Mouse (Mus musculus) CH12.LX (cell line): ENCODE results near the gene Ltn1. TPM values are rescaled to one million over a fixed set of nuclear protein-coding genes. Genes with fewer than 3 reads are reported as not detected.

Experiments
- DNase-seq: peaks from one replicate; pipeline ENCODE4 v3.0.0-alpha.2; 2013; ENCODE audit errors: extremely low read depth
- H3K27ac ChIP-seq: 2 replicates; pipeline ENCODE4 v1.5.1; 2012; ENCODE audit warnings: low read depth, mild to moderate bottlenecking, control low read depth, moderate library complexity; ENCODE audit not compliant: insufficient read depth
- H3K27me3 ChIP-seq: replicated peaks from 2 replicates; pipeline ENCODE3; 2012; ENCODE audit warnings: inconsistent platforms
- H3K36me3 ChIP-seq, 2 experiments: replicated peaks in 1 of 2; 2 replicates each; pipeline versions ENCODE3 to v1.6.1; 2012; ENCODE audit warnings: inconsistent platforms in 1 of 2, low read length in 1 of 2, mild to moderate bottlenecking in 1 of 2, mixed read lengths in 1 of 2, moderate library complexity in 1 of 2; ENCODE audit not compliant: control insufficient read depth in 1 of 2, insufficient read depth in 1 of 2
- H3K4me1 ChIP-seq, 2 experiments: 2 replicates each; pipeline ENCODE4 v1.6.1; 2012; ENCODE audit warnings: inconsistent platforms in 1 of 2, moderate library complexity in 1 of 2; ENCODE audit not compliant: insufficient read depth in 2 of 2, control insufficient read depth in 1 of 2
- H3K4me2 ChIP-seq: 2 replicates; pipeline ENCODE4 v1.6.1; 2012; ENCODE audit warnings: low read depth, mild to moderate bottlenecking, control low read depth; ENCODE audit not compliant: poor library complexity, insufficient read depth, severe bottlenecking
- H3K4me3 ChIP-seq, 3 experiments: fragments of 150-350 bp in 1 of 3; sonication (generic) in 1 of 3; replicated peaks in 1 of 3; 2 replicates each; pipeline versions ENCODE3 to v1.5.1; 2011 to 2012; ENCODE audit warnings: low read depth in 2 of 3, low read length in 2 of 3, mild to moderate bottlenecking in 2 of 3, moderate library complexity in 2 of 3, control low read depth in 1 of 3, improper control_type of control experiment in 1 of 3, inconsistent platforms in 1 of 3, mixed read lengths in 1 of 3; ENCODE audit not compliant: poor library complexity in 1 of 3
- H3K79me2 ChIP-seq: replicated peaks from 2 replicates; pipeline ENCODE4 v1.6.1; 2012; ENCODE audit warnings: mild to moderate bottlenecking, moderate library complexity; ENCODE audit not compliant: control insufficient read depth, poor library complexity, insufficient read depth, severe bottlenecking; ENCODE audit errors: extremely low read depth
- H3K9ac ChIP-seq: 2 replicates; pipeline ENCODE4 v1.6.1; 2012; ENCODE audit warnings: low read depth, mild to moderate bottlenecking, control low read depth, moderate library complexity; ENCODE audit not compliant: insufficient read depth
- H3K9me3 ChIP-seq: replicated peaks from 2 replicates; pipeline ENCODE3; 2012; ENCODE audit warnings: low read length, inconsistent platforms, mixed read lengths
- BHLHE40 ChIP-seq: IDR thresholded peaks from 2 replicates; pipeline ENCODE4 v1.6.1; 2011; ENCODE audit warnings: mild to moderate bottlenecking, low read depth, low read length, improper control_type of control experiment
- CHD2 ChIP-seq: IDR thresholded peaks from 2 replicates; pipeline ENCODE4 v1.6.1; 2011; ENCODE audit warnings: low read length, improper control_type of control experiment
- CTCF ChIP-seq, 2 experiments: IDR thresholded peaks in 1 of 2; conservative IDR thresholded peaks in 1 of 2; 2 replicates each; pipeline ENCODE4 v1.5.1; 2011 to 2012; ENCODE audit warnings: low read depth in 2 of 2, low read length in 2 of 2, improper control_type of control experiment in 1 of 2, inconsistent platforms in 1 of 2, mild to moderate bottlenecking in 1 of 2, moderate library complexity in 1 of 2
- EP300 ChIP-seq: IDR thresholded peaks from 2 replicates; pipeline ENCODE4 v1.6.1; 2011; ENCODE audit warnings: low read length, improper control_type of control experiment
- GABPA ChIP-seq: IDR thresholded peaks from 2 replicates; pipeline ENCODE4 v1.6.1; 2012; ENCODE audit warnings: low read depth, low read length, improper control_type of control experiment, inconsistent platforms; ENCODE audit not compliant: insufficient replicate concordance
- MAX ChIP-seq: IDR thresholded peaks from 2 replicates; pipeline ENCODE4 v1.6.1; 2011; ENCODE audit warnings: low read length, improper control_type of control experiment
- MXI1 ChIP-seq: IDR thresholded peaks from 2 replicates; pipeline ENCODE4 v1.6.1; 2011; ENCODE audit warnings: mild to moderate bottlenecking, low read depth, low read length, improper control_type of control experiment
- POLR2AphosphoS2 ChIP-seq: IDR thresholded peaks from 2 replicates; pipeline ENCODE4 v1.6.1; 2011; ENCODE audit warnings: low read depth, low read length, improper control_type of control experiment
- SIN3A ChIP-seq: IDR thresholded peaks from 2 replicates; pipeline ENCODE4 v1.6.1; 2012; ENCODE audit warnings: low read length, improper control_type of control experiment, inconsistent platforms
- TBP ChIP-seq: conservative IDR thresholded peaks from 2 replicates; pipeline ENCODE4 v1.6.1; 2011; ENCODE audit warnings: low read depth, low read length, improper control_type of control experiment
- UBTF ChIP-seq: IDR thresholded peaks from 2 replicates; pipeline ENCODE4 v1.6.1; 2012; ENCODE audit warnings: low read depth, mild to moderate bottlenecking, inconsistent platforms, low read length, improper control_type of control experiment, moderate library complexity
- ZC3H11A ChIP-seq: IDR thresholded peaks from 2 replicates; pipeline ENCODE4 v1.6.1; 2012; ENCODE audit warnings: low read depth, mild to moderate bottlenecking, inconsistent platforms, low read length, improper control_type of control experiment
- ZKSCAN1 ChIP-seq: IDR thresholded peaks from 2 replicates; pipeline ENCODE4 v1.6.1; 2012; ENCODE audit warnings: low read depth, inconsistent platforms, low read length, improper control_type of control experiment, borderline replicate concordance
- ZMIZ1 ChIP-seq: IDR thresholded peaks from 2 replicates; pipeline ENCODE4 v1.6.1; 2012; ENCODE audit warnings: low read depth, mild to moderate bottlenecking, inconsistent platforms, low read length, improper control_type of control experiment
- dilution Hi-C: fragments of 300-500 bp; cut with MboI; formaldehyde crosslinking; loops from 2 replicates; pipeline ENCODE4 v1.14.3; 2020; ENCODE audit warnings: low sequenced_read_pairs; ENCODE audit not compliant: extremely low pct_unique_long_range_greater_than_20kb, extremely low pct_ligation_motif_present
- in situ Hi-C: fragments of 300-500 bp; cut with MboI; formaldehyde crosslinking; loops from 3 replicates; pipeline ENCODE4 v1.14.3; 2019; ENCODE audit warnings: low sequenced_read_pairs, low pct_ligation_motif_present, low pct_unique_long_range_greater_than_20kb, mixed read lengths
- polyA plus RNA-seq: library from polyadenylated mRNA; unstranded; fragments of >175 nt; gene quantifications from 2 replicates; pipeline ENCODE4 v1.2.1, GENCODE M21; 2012; ENCODE audit warnings: low read depth; ENCODE audit not compliant: insufficient read length
- total RNA-seq, 2 experiments: library from RNA; depleted of rRNA; stranded (reverse); fragments of 300-350 nt in 1 of 2; fragments of >200 nt in 1 of 2; gene quantifications; 2 replicates each; pipeline ENCODE4 v1.2.3; 2012 to 2014

The Ltn1 gene
- total and polyA plus RNA-seq, 3 experiments = 21.5 to 34.6 (median 30.8) TPM

GRCm38 (mm10) chr16:87442291-87442690, 9.9 kb upstream of the Ltn1 start:
- no peak overlapping the region for H3K27ac ChIP-seq
- no peak overlapping the region for H3K4me2 ChIP-seq
- H3K36me3 ChIP-seq = peaks cover 0 to under 1% of the 10 kb centered on the region in 2 experiments
- in situ Hi-C loops (no loop called here), dilution Hi-C loops (no loop called here)
- no peaks in the 10 kb centered on the region for H3K27me3 ChIP-seq
- H3K4me1 ChIP-seq = peaks cover 3 to 23% of the 10 kb centered on the region in 2 experiments; a peak in 2 of 4 replicates
- no peaks in the 10 kb centered on the region for H3K9me3 ChIP-seq
- H3K9ac ChIP-seq = no peak overlapping the region
- H3K79me2 ChIP-seq = no peaks in the 10 kb centered on the region
- no peak for TF ChIP-seq GABPA
- TF ChIP-seq POLR2AphosphoS2 = no peak
- no peak for TF ChIP-seq SIN3A
- TF ChIP-seq ZC3H11A = no peak
- TF ChIP-seq ZMIZ1 = no peak
- TF ChIP-seq EP300 = no peak
- no peak for TF ChIP-seq BHLHE40
- no peak for TF ChIP-seq UBTF
- TF ChIP-seq, all 38 proteins: peak for 0
- no peak for DNase-seq
- H3K4me3 ChIP-seq = no peak overlapping the region

DNA sequence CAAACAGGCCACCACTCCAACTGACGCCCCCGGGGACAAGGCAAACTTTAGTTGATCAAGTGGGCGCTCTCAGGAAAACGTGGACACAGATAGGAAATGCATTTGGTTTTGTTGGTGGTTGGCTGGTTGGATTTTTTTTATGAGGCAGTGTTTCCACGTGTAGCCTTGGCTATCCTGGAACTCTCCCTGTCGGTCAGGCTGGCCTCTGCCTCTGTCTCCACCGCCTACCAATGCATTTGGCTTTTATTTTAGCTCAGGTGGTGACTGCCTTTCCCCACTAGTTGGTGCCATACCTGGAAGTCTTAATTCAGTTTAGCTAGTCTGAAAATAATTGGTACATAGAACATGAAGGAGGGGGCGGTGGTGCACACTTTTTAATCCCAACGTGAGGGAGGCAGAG, 8.7 kb upstream of the Ltn1 start:
- Histone ChIP-seq H3K79me2 (no peaks in the 10 kb centered on the region), H3K27ac (no peak overlapping the region), H3K27me3 (no peaks in the 10 kb centered on the region), H3K4me2 (peak overlapping the region; percentile 93), H3K9me3 (no peaks in the 10 kb centered on the region), H3K9ac (peak overlapping the region; percentile 65), H3K36me3 (peaks cover 10 to 13% of the 10 kb centered on the region in 2 experiments), H3K4me3 (peak overlapping the region; percentile 63 to 83 (median 76)), H3K4me1 (peaks cover 3 to 23% of the 10 kb centered on the region in 2 experiments; a peak in 2 of 4 replicates)
- TF ChIP-seq CTCF (conservative IDR thresholded peaks at IDR 0.05 in 1 of 2, IDR thresholded peaks at IDR 0.05 in 1 of 2; ENCODE audit: low read depth in 2 of 2, low read length in 2 of 2) (peak in 1 of 2 experiments; percentile 66; a peak in 2 of 4 replicates), MAX (0 out of 2 replicates have a peak, but pooled peaks have one; percentile 47), TBP (no peak), CHD2 (no peak), MXI1 (peak; percentile 75), ZKSCAN1 (no peak), ZMIZ1 (no peak)
- in situ Hi-C loops (no loop called here), dilution Hi-C loops (no loop called here)
- peak; percentile 65 for DNase-seq
